Comparison of ENCODE assay signal across 10 mouse cellular contexts in genomic region chr2:61344556-61345131, GRCm38 (mm10).
DNase-seq lines count a peak whose midpoint lies in the region; ATAC-seq and TF ChIP-seq lines count a peak whose summit lies in the region.
"Had no signal": no experiment of that assay in that cellular context is flagged by ENCODE, and none has a peak within 500 bp of the region (broad histone marks: within the 10 kb centered on the region; RNA-seq: fewer than 3 reads in every experiment).

No protein-coding gene starts in this region.

- H3K4me1 ChIP-seq in forebrain, postnatal 0 days (ENCODE audit: insufficient read depth): no peaks in the 10 kb centered on the region
- no peaks in the 10 kb centered on the region for H3K4me1 ChIP-seq in liver, postnatal 0 days (ENCODE audit: insufficient read depth)
- H3K4me1 ChIP-seq in hindbrain, embryonic 10.5 days (replicated peaks): no peaks in the 10 kb centered on the region

- H3K27ac ChIP-seq in forebrain, postnatal 0 days (ENCODE audit: low read depth, low read length): no peak overlapping the region
- H3K27ac ChIP-seq in liver, postnatal 0 days (ENCODE audit: low read depth): no peak overlapping the region
- no peak overlapping the region for H3K27ac ChIP-seq in hindbrain, embryonic 10.5 days

- no peak for TF ChIP-seq EP300 in liver, postnatal 0 days (IDR thresholded peaks at IDR 0.05; ENCODE audit: low read depth)

- ATAC-seq in forebrain, postnatal 0 days: peak; percentile 94
- ATAC-seq in liver, postnatal 0 days: no peak

- WGBS in forebrain, postnatal 0 days: 65% methylated on average over 16 of the region's 16 CpGs
- WGBS in liver, postnatal 0 days (ENCODE audit: insufficient replicate concordance): 69% methylated on average over 16 of the region's 16 CpGs
- WGBS in hindbrain, embryonic 10.5 days: 91% methylated on average over 16 of the region's 16 CpGs

- H3K4me3 ChIP-seq in forebrain, postnatal 0 days (ENCODE audit: low read depth, low read length): no peak overlapping the region
- no peak overlapping the region for H3K4me3 ChIP-seq in liver, postnatal 0 days (ENCODE audit: low read depth, low read length)
- H3K4me3 ChIP-seq in hindbrain, embryonic 10.5 days: no peak overlapping the region
- H3K4me3 ChIP-seq: myocyte had no signal

- no peaks in the 10 kb centered on the region for H3K36me3 ChIP-seq in forebrain, postnatal 0 days (ENCODE audit: insufficient read depth)
- no peaks in the 10 kb centered on the region for H3K36me3 ChIP-seq in liver, postnatal 0 days (replicated peaks; ENCODE audit: insufficient read depth, low read length)
- no peaks in the 10 kb centered on the region for H3K36me3 ChIP-seq in hindbrain, embryonic 10.5 days

- no peaks in the 10 kb centered on the region for H3K9me3 ChIP-seq in forebrain, postnatal 0 days (ENCODE audit: low read length)
- no peaks in the 10 kb centered on the region for H3K9me3 ChIP-seq in liver, postnatal 0 days (ENCODE audit: low read length)
- H3K9me3 ChIP-seq in hindbrain, embryonic 10.5 days: no peaks in the 10 kb centered on the region

- DNase-seq in adrenal gland, postnatal 14 days: peak; percentile 11
- DNase-seq in adrenal gland, adult 2 months: no peak
- DNase-seq in forebrain, postnatal 0 days: peak; percentile 74
- peak; percentile 7 to 40 for DNase-seq in layer of hippocampus, adult 18-20 months (ENCODE audit: low spot score in 2 of 2)
- DNase-seq in lung, postnatal 36 days: peak; percentile 34
- DNase-seq in liver, postnatal 0 days: no peak
- no peak for DNase-seq in spleen, adult 12 weeks (ENCODE audit: low spot score)
- DNase-seq in hindbrain, embryonic 10.5 days (ENCODE audit: low spot score): no peak
- DNase-seq: gastrocnemius, postnatal 36 days had no signal

- no peak overlapping the region for H3K4me2 ChIP-seq in forebrain, postnatal 0 days (ENCODE audit: low read depth)
- no peak overlapping the region for H3K4me2 ChIP-seq in liver, postnatal 0 days (ENCODE audit: low read depth, low read length)

- no peak overlapping the region for H3K9ac ChIP-seq in forebrain, postnatal 0 days
- no peak overlapping the region for H3K9ac ChIP-seq in liver, postnatal 0 days (replicated peaks)

- TF ChIP-seq CTCF in forebrain, postnatal 0 days (IDR thresholded peaks at IDR 0.05; ENCODE audit: low read depth): no peak
- TF ChIP-seq CTCF in liver, postnatal 0 days (IDR thresholded peaks at IDR 0.05; ENCODE audit: low read depth): no peak

- H3K27me3 ChIP-seq in forebrain, postnatal 0 days (ENCODE audit: insufficient read depth, low read length): no peaks in the 10 kb centered on the region
- no peaks in the 10 kb centered on the region for H3K27me3 ChIP-seq in liver, postnatal 0 days (ENCODE audit: insufficient read depth, low read length)
- H3K27me3 ChIP-seq in hindbrain, embryonic 10.5 days (ENCODE audit: insufficient read depth, poor library complexity, severe bottlenecking): no peaks in the 10 kb centered on the region

Comparison
In these comparisons a context has a peak if more than half of its experiments do, and no peak if none do; other contexts are left out.
1. DNase-seq: peak in adrenal gland, postnatal 14 days (single experiment), forebrain, postnatal 0 days (single experiment), layer of hippocampus, adult 18-20 months (2 of 2) and lung, postnatal 36 days (single experiment); none in adrenal gland, adult 2 months (single experiment), liver, postnatal 0 days (single experiment), spleen, adult 12 weeks (single experiment) and hindbrain, embryonic 10.5 days (single experiment).